Mouse (Mus musculus): ENCODE measurements at regions not wholly inside any gene's neighbourhood (a gene's known extent, or its start where the extent isn't known, plus 50 kb on each side); places are given as distances from the start of the nearest gene placed in this dataset.
"Not testable (repeated sequence)": the region's sequence is repeated elsewhere in the genome, so short reads cannot be mapped to it uniquely, and the experiment has no call there.

DNA sequence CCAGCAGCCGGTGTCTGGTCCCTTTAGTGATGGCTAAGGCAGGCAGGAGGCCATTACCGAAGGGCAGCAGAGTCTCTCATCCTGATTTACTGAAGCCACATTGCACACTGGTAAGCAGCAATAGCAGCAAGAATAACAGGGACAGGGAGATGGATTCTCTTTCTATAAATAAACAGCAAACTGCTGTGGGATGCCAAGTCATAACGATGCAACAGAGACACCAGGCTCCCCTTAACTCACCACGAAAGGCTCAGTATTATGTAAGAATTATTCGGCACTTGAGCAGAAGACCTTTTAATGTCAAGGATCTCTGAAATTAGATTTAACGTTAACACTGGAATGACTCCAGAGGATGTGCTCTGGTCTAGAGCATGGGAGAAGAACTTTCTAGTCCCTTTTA is 202.1 kb downstream of the Ddx10 start:
- in situ Hi-C loops (cut with MboI, MseI): no loop called here

DNA sequence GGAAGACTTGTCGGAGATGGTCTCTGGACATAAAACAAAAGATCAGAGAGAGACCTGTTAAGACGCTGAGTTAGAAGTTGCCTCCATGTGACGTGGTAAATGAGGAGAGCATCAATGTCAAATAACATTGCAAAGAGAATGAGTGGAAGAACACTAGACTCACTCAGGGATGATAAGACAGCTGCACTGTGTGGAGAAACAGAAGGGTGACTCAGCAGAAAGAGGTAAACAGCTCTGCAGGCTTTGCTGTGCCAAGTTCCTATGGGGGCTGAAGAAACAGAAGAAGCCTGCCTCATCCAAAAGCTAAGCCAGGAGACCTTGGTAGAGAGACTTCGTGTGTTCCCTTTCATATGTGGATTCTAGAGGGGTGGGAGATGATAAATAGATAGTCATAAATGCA is 214.1 kb downstream of the Ddx10 start:
- in situ Hi-C loops (cut with MboI, MseI): no loop called here

DNA sequence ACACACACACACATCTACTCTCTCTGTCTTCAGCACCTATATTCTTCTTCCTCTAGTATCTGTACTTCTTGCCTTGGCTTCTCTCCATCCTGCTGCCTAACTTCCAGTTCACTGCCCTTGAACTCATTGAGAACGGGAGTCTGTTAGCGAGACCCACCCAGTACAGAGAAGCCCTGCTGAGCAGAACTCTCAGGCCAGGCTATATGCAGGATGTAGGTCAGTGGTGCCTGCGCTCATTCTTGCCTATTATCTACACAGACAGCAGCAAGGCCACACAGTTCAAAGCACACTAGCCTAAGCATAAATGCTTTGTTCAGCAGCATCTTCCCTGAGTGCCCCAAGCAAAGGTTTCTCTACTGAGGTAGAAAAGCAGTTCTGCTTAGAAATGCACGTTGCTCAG is 225.8 kb downstream of the Ddx10 start:
- in situ Hi-C loops (cut with MboI, MseI): no loop called here

DNA sequence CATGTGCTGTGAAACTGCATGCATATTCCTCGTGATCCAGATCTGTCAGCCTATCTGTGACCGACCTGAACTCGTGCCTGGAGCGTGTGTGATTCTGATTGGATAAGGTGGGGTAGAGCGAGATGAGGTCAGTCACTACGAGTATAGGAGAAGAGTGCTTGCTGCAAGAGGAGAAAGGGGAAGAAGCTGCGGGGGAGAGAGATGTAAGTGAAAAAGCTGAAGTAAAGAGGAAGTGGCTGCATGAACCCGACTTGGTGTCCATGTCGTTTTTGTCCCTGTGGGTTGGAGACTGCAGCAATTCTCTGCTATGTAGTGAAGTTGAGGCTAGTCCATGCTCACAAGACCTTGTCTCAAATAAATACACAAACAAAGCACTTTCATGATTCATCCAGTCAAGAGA is 237.1 kb downstream of the Ddx10 start:
- in situ Hi-C loops (cut with MboI, MseI): no loop called here

DNA sequence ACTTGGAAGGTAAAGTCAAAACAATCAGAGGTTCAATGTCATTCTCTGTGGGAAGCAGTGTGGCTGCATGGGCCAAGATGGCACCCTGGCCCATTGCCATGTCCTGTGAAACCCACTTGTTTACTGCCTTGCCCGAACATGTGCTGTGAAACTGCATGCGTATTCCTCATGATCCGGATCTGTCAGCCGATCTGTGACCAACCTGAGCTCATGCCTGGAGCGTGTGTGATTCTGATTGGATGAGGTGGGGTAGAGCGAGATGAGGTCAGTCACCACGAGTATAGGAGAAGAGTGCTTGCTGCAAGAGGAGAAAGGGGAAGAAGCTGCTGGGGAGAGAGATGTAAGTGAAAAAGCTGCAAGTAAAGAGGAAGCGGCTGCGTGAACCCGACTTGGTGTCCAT is 240.5 kb downstream of the Ddx10 start:
- in situ Hi-C loops (cut with MboI, MseI): no loop called here

DNA sequence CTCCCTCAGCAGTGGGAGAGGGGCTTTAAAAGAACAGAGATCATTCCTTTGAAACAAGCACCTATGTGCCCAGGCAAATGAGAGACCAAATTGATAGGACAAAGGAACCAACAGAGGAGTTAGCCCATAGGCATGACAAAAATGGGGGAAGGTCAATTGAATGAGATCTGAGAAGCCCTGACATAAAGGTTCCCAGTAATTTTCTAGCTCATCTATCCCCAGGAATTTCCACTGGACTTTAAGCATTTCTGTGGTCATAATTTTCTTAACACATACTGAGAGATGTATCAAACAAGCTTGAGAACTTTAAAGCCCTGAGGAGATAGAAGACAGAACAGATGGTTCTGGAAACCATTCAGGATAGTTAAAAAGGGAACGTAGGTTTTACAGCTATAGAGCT is 241.8 kb downstream of the Ddx10 start:
- in situ Hi-C loops (cut with MboI, MseI): no loop called here

DNA sequence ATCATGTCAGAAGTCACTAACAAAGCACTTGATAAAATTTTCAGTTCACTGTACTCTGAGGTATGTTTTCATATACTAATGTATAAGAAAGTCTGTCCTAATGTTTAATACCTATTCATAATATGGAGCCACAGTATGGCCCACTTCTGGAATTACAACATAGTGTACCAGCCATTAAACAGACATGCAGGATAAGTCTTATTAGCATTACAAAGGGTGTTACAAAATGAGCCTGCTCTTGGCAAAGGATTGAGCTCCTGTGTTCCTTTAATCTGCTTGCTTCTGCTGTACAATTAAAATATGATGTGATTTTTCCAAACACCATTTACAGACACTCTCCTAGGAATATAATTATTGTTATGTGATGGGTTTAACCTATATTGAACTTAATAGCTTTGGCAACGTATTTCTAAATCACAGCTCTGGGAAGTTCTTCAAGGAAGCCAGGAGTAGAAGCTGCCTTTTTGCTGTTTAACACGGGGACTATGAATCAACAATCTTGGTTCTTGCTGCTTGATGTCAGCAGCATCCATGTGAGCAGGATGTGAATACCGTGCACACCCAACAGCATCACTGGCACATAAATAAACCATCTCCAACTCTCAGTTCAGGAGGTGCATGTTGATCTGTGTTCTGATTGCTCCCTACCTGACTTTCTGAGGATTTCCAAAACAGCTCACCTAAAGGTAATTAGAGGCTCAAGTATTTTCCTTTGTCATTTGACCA is 243.4 kb downstream of the Ddx10 start:
- in situ Hi-C loops (cut with MboI, MseI): no loop called here

DNA sequence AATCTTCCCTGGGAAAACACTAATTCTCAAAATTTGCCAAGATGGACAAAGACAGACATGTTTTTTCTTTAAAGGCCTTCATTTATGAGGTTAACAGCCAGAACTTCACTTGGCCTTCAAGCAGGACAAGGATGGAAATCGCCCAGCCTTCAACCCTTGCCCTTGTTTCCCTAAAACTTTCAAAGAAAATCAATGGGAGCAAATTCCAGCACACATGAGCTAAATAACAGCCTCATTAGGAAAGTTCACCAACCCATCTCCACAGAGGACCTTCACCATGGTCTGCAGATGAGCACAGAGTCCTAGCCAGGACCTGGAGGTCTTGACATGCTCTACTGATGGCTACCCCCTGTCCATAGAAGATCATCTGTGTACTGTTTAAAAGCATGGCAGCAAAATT is 271.8 kb downstream of the Ddx10 start:
- in situ Hi-C loops (cut with MboI, MseI): no loop called here

DNA sequence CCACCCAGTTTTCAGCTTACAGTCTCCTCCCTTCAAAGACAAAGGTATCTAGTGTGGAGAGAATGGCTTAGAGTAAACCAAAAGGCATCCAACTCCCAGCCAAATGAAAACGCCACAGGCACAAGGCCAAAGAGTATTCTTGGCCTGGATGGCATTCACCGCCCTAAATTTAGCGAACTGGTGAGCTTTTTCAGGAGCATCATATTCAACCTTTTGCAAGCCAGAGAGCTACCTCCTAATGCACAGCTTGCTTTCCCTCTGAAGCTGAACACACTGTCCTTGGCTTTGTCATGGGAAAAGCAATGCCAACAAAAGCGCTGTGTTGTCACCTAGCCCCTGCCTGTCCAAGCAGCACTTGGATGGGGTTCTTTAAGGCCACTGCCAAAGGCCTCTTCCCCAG is 282.2 kb downstream of the Ddx10 start:
- in situ Hi-C loops (cut with MboI, MseI): no loop called here

DNA sequence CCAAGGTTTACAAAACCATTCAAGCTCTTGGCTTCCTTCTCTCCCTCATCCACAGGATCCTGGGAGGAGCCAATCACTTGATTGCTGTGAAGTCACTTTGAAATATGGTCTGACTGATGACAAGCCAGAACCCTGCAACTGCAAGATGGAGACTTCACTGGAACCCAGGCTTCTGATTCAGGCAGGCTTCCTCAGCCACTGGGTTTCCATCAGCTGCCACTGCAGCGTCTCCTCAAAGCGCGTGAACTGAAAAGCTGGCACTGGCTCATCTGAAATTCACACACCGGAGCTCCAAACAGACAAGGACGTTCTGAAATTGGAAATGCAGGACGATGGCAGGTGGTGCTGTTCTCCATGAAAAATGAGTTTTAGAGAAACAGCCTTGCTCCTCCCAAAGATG is 280.1 kb upstream of the AI593442 start:
- in situ Hi-C loops (cut with MboI, MseI): no loop called here

DNA sequence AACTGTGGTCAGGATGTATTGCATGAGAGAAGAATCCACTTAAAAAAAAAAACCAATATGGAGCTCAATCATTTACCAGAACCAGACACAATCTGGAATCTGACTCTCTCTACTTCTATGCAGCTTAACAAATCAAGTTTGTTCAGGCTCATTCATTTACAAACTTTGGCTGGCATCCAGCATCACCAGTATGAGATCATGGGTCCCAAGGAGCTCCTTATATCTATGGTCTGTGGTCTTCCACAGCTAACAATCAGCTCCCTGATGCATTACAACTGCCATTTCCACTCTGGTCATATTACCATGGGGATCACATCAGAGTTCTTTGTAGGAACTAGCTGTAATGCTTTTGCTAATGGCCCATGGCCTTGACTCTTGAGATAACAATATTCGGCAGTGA is 277.7 kb upstream of the AI593442 start:
- in situ Hi-C loops (cut with MboI, MseI): no loop called here

DNA sequence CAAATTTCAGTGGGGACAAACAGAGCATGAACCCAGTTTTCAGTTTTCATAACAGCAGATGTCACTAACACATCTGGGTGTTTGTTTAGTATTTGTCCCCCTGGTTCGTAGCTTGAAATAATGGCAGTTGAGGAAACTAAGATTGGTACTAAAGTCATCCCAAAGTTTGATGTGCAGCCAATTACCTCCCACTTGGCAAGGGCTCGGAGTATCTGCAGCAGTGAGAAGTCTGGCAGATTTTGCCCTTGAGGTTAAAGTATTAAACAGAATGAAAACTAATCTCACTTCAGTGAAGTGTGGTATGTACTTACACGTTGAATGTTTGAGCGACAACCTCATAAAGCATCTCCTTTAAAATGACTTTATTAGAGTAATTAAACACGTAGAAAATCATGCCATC is 264.5 kb upstream of the AI593442 start:
- in situ Hi-C loops (cut with MboI, MseI): no loop called here

DNA sequence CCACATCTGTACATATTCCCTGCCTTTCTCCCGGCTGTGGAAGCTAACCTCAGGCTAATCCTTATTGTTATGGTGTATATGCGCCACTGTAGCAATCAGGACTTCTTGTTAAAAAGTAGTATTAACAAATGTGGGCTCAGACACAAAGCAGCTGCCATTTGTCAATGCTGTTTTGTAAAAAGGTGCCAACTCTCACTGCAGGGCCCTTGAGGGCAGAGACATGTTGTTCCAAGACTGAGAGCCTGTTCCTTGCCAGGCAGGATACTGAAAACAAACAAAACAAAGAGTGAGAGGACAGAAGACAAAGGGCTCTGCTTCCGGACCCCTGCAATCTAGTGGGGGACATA is 262.0 kb upstream of the AI593442 start:
- in situ Hi-C loops (cut with MboI, MseI): no loop called here

DNA sequence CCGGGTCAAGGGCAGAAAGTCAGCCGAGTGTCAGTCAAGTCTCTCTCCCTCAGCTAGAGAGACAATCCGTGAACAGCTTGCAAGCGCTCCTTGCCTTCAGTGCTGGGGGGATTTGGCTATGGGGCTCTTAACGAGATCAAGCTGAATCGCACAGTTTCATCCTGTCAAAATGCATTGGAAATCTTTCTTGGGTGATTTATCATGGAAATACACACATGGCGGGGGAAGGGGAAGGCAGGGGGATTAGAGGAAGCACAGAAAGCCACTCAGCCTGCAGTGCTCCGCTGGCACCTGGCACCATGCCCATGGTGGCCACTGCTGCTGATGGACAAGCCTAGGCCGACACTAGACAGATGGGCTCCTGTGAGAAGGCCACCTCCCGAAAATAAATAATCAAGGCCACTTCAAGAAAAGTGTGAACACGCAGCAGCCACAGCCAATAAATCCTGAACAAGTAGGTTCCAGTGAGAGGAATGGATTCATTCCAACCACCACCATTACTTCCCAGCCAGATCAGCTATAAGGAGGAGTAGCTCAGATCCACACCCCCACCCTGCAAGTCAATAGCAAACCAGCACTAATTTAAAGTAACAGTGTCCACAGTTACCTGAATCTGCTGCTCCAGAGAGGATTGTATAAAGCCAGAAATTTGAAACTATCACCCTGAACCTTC is 261.5 kb upstream of the AI593442 start:
- in situ Hi-C loops (cut with MboI, MseI): no loop called here

DNA sequence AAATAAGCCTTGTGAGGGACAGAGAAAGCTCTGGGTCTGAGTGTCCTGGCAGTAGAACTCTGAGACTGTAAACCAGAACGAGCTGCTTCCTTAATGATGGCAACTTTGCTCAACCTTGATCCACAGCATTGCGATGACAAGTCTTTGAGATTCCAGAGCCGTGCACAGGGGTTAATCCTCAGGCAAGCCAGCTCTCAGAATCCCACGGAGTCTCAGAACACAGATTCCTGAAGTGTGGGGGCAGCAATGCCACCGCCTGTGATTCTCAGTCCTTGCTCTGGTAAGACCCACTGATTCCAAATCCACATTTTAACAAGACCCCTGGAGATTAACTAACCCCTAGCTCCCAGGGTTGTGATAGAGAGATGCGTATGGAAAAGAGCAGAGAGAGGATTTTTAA is 255.5 kb upstream of the AI593442 start:
- in situ Hi-C loops (cut with MboI, MseI): no loop called here

DNA sequence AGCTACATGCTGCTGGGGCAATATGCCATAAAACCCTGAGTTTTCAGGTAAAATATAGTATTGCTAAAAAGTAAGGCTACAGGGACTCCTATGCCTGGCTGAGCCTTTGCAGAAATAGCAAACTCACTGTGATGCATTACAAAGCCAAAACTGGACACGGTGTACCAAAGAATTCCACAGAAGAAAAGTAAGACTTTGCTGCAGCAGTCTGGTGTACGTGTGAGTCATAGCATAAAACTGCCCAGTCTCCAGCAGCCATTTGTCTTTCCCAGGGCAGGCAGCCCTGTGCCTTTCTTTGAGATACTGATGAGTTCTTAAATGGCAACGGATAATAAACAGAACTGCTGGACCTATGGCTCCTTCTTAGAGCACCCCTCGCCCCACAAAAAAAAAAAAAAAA is 237.9 kb upstream of the AI593442 start:
- in situ Hi-C loops (cut with MboI, MseI): loop anchor here in 1 of 2 experiments (25.0 kb wide), 1 partner anchor 970 kb away; no protein-coding TSS in a partner anchor

DNA sequence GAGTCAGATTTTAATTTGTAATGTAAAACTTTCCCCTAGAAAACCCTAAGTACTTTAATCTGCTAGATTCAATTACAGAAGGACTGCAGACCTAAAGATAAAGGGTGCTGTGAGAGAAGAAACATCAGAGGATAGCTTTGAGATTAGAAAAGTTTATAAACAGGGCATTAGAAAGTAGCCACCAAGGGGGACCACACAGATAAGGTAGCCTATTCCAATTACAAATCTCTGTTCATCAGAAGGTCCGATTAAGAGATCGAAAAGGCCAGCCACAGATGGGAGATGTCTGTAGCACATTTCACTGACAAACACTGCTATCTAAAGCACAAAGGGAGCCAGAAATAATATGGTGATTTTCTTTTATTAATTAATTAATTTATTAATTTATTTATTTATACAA is 209.1 kb upstream of the AI593442 start:
- in situ Hi-C loops (cut with MboI, MseI): not testable (repeated sequence)

DNA sequence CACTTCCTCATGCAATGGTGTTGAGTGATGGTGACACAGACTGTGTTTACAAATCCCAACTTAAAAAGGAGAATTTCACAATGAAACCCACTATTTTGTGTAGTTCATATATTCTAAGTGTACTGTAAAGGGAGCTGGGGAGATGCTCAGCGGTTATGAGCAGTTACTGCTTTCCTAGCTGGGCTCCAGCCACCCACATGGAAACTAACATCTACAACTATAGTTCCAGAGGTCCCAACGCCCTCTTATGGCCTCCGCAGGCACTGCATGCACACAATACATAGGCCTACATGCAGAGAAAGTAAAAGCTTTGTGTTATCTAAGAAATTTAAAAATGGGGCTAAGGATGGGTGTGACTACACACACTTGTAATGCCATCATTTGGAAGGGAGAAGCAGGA is 208.4 kb upstream of the AI593442 start:
- in situ Hi-C loops (cut with MboI, MseI): not testable (repeated sequence)

DNA sequence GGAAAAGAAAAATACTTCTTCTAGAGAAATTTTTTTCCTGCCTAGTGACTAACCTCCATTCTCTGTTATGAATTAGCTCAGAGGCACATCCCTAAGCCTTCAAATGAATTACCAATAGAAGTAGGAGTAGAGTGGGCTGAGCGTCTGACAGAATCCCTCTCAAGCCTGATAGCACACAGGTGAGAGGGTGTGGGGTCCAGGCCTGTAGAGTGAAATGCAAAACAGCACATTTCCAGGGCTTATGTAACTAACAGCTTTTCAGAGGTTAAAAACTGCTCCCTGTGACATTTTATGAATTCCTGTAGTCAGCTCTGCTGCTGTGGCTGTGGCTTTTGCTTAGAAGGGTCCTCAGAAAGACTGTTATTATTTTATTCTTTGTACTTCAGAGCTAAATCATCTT is 187.7 kb upstream of the AI593442 start:
- in situ Hi-C loops (cut with MboI, MseI): no loop called here

DNA sequence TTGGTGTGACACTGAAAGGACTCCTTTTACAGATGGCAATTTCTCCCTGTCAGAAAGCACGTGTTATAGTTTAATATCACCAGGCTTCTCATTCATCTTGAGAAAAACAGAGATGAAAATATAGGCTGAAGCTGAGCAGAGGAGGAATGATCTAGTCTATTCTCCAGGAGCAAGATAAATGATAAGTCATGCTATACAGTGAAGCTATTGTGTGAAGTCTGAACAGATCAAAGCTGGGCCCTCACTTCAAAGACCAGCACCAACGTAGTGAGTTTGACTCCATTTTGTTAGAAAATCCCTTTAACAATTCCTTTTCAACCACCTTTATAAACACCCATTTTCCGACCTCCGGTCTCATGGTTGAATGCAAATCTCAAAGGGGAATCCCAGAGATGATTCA is 180.7 kb upstream of the AI593442 start:
- in situ Hi-C loops (cut with MboI, MseI): no loop called here

DNA sequence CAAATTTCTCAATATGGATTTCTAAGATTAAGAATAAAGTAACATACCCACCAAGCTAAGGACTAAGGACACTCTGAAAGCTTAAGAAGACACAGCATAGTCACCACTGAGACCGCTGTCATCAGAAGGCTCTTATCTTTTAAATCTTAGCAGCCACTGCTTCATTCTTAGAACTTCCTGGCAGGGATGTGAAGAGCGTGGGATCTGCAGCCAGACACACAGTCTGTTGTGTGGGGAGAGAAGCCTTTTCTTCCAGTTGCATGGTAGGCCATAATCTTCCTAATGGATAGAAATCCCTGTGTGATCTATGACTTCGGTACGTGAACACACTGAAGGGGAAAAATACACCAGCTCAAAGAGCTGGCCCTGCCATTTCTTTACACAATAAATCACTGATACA is 178.8 kb upstream of the AI593442 start:
- in situ Hi-C loops (cut with MboI, MseI): no loop called here

DNA sequence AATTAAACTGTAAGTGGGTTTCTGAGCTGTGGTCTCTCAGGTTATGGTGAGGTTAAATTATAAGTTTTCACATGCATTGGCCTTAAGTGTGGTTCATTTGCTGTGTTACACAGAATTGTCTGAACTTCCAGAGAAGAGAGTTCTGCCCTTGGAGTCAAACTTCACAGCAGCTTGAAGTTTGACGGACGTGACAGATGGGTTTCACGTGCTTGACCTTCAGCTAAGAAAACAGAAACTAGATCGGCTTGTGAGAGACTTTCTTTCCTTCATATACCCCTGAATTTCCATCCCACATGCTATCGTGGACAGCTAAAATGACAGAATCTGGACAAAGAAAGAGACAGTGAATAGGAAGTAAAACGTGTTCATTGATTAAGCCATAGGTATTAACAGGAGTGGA is 173.8 kb upstream of the AI593442 start:
- in situ Hi-C loops (cut with MboI, MseI): no loop called here

DNA sequence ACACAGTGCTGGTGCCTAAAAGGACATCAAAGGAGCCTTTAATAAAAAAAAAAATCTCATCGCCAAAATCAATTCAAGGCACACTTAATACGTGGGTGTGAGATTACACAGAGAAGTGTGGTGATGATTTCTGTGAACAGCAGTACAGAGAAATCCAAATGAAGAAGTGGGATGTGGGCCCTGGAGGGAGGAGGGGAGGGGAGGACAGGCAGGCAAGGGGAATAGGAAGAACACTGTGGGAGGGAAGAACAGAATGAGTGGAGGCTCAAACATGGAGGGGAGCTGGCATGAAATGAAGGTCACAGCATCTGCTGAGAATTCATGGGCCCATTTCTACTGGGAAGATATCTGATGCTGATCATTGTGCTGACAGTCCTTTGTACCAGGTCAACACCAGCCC is 171.0 kb upstream of the AI593442 start:
- in situ Hi-C loops (cut with MboI, MseI): no loop called here

DNA sequence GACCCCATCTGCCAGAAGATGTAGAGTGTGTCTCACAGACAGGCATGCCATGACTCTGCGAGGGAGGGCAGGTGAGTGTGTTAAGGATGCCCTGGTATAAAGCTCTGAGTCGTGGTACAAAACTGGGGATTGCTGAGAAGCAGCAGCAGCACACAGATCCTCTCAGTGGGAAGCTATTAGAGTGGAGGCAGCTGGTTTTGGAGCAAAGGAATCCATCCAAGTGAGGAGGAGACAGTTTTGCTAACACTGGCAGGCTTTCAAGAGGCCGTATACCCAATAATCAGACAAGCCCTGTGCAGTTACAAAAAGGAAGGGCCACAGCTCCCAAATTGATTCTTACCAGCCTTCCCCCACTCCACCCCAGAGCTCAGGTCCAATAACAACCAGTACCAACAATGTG is 170.4 kb upstream of the AI593442 start:
- in situ Hi-C loops (cut with MboI, MseI): no loop called here
